Mouse (Mus musculus) megakaryocyte, embryonic 14.5 days (primary cell): ENCODE data around the gene Tmem72.

Experiments used
- FLI1 ChIP-seq: IDR thresholded peaks from 2 replicates; pipeline ENCODE4 v1.6.1; 2012; ENCODE audit warnings: low read length, inconsistent platforms, mixed read lengths
- GATA1 ChIP-seq: IDR thresholded peaks from 3 replicates; pipeline ENCODE4 v1.6.1; 2012; ENCODE audit warnings: mixed read lengths, low read length, inconsistent platforms, borderline replicate concordance

GRCm38 (mm10) chr6:116637496-116637895, 79.2 kb downstream of the Tmem72 start:
- TF ChIP-seq GATA1 (no peak), FLI1 (no peak)
